Mouse (Mus musculus): ENCODE data around the gene Clmp.

DNA sequence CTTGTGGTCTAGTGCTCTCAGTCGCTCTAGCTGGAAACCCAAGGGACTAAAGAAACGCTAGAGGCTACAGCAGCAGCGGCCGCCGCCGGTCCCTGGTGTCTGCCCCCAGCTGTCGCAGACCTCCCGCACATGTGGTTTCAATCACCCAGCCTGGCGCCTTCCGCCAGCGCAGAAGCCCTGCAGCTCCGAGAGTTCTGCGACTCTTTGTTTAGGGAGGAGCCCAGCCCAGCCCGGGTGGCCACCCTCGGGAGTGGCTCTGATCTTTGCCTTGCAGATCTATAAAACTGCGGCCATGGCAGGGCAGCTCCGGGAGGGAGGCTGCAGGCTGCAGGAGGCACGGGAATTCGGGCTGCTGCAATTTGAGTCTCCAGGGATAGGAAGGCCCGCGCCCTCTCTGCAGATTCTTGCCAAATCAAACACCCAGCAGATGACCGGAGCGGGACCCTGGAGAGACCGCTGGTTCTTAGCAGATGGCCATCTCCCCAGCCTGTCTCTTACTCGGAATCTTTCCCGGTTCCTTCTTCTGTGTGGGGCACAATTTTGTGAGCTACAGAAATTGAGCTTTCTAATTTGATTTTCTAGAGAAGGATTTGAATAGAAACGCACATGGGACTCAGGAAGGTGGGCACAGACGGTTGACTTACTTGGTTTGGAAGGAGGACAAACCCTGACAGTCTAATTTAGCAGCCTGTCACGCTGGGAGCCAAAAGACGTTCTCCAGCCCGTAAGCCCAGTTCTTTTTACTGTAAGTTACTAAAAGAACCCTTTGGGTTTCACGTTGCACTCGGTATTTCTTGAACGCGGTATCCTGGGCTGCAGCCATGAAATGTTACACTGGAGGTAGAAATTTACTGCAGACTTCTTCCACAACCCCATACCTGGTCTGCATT, 45.2 kb downstream of the Clmp start:
- no peak for TF ChIP-seq CTCF (IDR thresholded peaks at IDR 0.05; ENCODE audit: control insufficient read depth, insufficient read depth, low read length)
- TF ChIP-seq POLR2A (IDR thresholded peaks at IDR 0.05; ENCODE audit: borderline replicate concordance, control insufficient read depth, low read depth, low read length), result no peak
